Mouse (Mus musculus): ENCODE measurements around the gene Myo1c.

- peak; percentile 40 for TF ChIP-seq POLR2A (IDR thresholded peaks at IDR 0.05; ENCODE audit: low read depth, low read length)
- no peak for TF ChIP-seq CTCF (IDR thresholded peaks at IDR 0.05; ENCODE audit: extremely low read depth, insufficient read depth, insufficient read length, insufficient replicate concordance)
Measured at GRCm38 (mm10) chr11:75653781-75654470, 3.6 kb downstream of the Myo1c start.

All from spleen, adult 2 months (tissue).